Mouse (Mus musculus) lung, postnatal 0 days (tissue): ENCODE measurements around the gene Gmds.
A peak's percentile ranks its signal among the peaks of the same experiment; 100 is the strongest.

Experiments used
- CTCF ChIP-seq: IDR thresholded peaks from 2 replicates; pipeline ENCODE4 v1.5.1; 2016; ENCODE audit warnings: antibody characterized with exemption, mild to moderate bottlenecking
- EP300 ChIP-seq: IDR thresholded peaks from 2 replicates; pipeline ENCODE4 v1.6.1; 2016; ENCODE audit warnings: antibody characterized with exemption, mild to moderate bottlenecking, control low read depth

GRCm38 (mm10) chr13:31956584-31956983 lies 382.0 kb downstream of the Gmds start:
- peak; percentile 73 for TF ChIP-seq CTCF
- no peak for TF ChIP-seq EP300
